Mouse (Mus musculus) lung, embryonic 14.5 days (tissue): ENCODE results near the gene Fam178b. TPM values are rescaled to one million over a fixed set of nuclear protein-coding genes. Genes with fewer than 3 reads are reported as not detected.

ENCODE experiments used
- ATAC-seq: fragments of 200-750 bp; cut with Nextera tagmentation; 2 replicates; pipeline ENCODE4 v1.8.0; 2017; ENCODE audit warnings: mild to moderate bottlenecking, moderate TSS enrichment, moderate library complexity; ENCODE audit not compliant: insufficient read depth
- DNase-seq: peaks from one replicate; pipeline ENCODE4 v3.0.0-alpha.2; 2015
- H3K27ac ChIP-seq: fragments of 300-500 bp; sonication (generic); 2 replicates; pipeline ENCODE4 v1.5.1; 2014; ENCODE audit warnings: low read depth, mild to moderate bottlenecking, moderate library complexity
- H3K27me3 ChIP-seq: fragments of 300-500 bp; sonication (generic); 2 replicates; pipeline ENCODE4 v1.6.1; 2014; ENCODE audit warnings: low read length, control low read depth; ENCODE audit not compliant: insufficient read depth
- H3K36me3 ChIP-seq: fragments of 300-500 bp; sonication (generic); 2 replicates; pipeline ENCODE4 v1.6.1; 2014; ENCODE audit warnings: control low read depth; ENCODE audit not compliant: insufficient read depth
- H3K4me1 ChIP-seq: fragments of 300-500 bp; sonication (generic); 2 replicates; pipeline ENCODE4 v1.6.1; 2014; ENCODE audit warnings: antibody characterized with exemption, control low read depth; ENCODE audit not compliant: insufficient read depth
- H3K4me2 ChIP-seq: fragments of 300-500 bp; sonication (generic); 2 replicates; pipeline ENCODE4 v1.6.1; 2014; ENCODE audit warnings: mild to moderate bottlenecking
- H3K4me3 ChIP-seq: fragments of 300-500 bp; sonication (generic); 2 replicates; pipeline ENCODE4 v1.5.1; 2014; ENCODE audit warnings: low read depth, low read length
- H3K9ac ChIP-seq: fragments of 300-500 bp; sonication (generic); 2 replicates; pipeline ENCODE4 v1.6.1; 2014
- H3K9me3 ChIP-seq: fragments of 300-500 bp; sonication (generic); 2 replicates; pipeline ENCODE4 v1.6.1; 2016; ENCODE audit warnings: low read depth, low read length, control low read depth
- CTCF ChIP-seq: IDR thresholded peaks from 2 replicates; pipeline ENCODE4 v1.5.1; 2016; ENCODE audit warnings: antibody characterized with exemption, low read depth
- WGBS: fragments of 180-500 bp; shearing (Covaris S2); extraction: QIAGEN DNeasy Blood & Tissue Kit; methylation state at CpG from one replicate; pipeline ENCODE4 v1.1.7; 2014; 5-methylcytosine and 5-hydroxymethylcytosine counted together
- polyA plus RNA-seq: library from polyadenylated mRNA; unstranded; fragments of >200 nt; fragmentation: Nextera tagmentation; extraction: Ambion mirVana; gene quantifications from 2 replicates; pipeline ENCODE4 v1.2.1, GENCODE M21; 2014

Fam178b gene
- polyA plus RNA-seq, 1 experiment from 2014 or later, result 1.9 TPM

DNA sequence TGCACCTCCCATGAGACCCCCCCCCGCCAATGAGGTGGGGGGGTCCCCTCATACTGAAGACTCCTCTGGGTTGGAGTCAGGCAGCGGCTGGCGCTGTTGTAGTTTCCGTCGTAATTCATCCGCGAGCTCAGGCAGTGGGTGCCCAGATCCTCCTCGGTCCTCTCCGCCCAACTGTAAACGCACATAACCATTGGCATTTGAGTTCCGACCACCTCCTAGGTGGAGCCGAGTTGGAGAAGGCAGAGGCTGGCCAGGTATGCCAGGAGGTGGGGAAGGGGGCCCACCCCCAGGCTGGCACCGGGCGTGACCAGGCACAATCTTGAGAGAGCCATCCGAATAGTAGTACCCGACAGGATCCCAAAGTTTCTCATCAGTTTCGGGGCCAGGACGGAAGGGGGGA is 133.5 kb downstream of the Fam178b start:
- no peak overlapping the region for H3K27ac ChIP-seq
- no peak overlapping the region for H3K4me3 ChIP-seq
- 77% methylated on average over 18 of the region's 18 CpGs for WGBS
- no peak for TF ChIP-seq CTCF
- peaks cover 66% of the 10 kb centered on the region for H3K36me3 ChIP-seq
- peaks cover 12% of the 10 kb centered on the region for H3K4me1 ChIP-seq
- no peak for DNase-seq
- H3K9me3 ChIP-seq, result no peaks in the 10 kb centered on the region
- ATAC-seq, result no peak
- H3K4me2 ChIP-seq, result no peak overlapping the region
- peak overlapping the region; percentile 3; the same call in 1 of the 2 replicates for H3K9ac ChIP-seq
- H3K27me3 ChIP-seq, result no peaks in the 10 kb centered on the region

DNA sequence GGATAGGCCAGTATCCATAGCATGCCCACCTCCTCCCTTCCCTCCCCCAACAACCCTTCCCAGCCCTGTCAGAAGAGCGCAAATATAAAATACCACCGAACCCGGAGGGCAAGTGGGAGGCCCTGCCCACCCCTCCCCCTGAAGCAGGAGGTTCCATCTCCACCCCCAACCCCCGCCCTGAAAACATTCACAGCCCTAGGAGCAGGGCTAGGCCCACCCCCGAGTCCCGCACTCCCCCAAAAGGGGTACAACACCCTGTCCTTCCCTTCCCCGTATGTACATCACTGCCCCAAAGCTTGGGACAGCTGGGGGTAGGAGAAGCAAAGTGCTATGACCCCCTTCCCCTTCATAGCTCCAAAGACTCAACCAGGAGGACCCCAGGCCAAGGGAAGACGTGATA is 134.2 kb downstream of the Fam178b start:
- Histone ChIP-seq H3K9ac (no peak overlapping the region), H3K9me3 (no peaks in the 10 kb centered on the region), H3K36me3 (peaks cover 59% of the 10 kb centered on the region), H3K4me2 (0 out of 2 replicates have a peak overlapping the region, but pooled peaks have one; percentile 10), H3K4me3 (no peak overlapping the region), H3K4me1 (0 out of 2 replicates have a peak, but pooled peaks cover 8% of the 10 kb centered on the region), H3K27ac (no peak overlapping the region), H3K27me3 (no peaks in the 10 kb centered on the region)
- no peak for DNase-seq
- no peak for ATAC-seq
- 31% methylated on average over 8 of the region's 8 CpGs for WGBS
- no peak for TF ChIP-seq CTCF

DNA sequence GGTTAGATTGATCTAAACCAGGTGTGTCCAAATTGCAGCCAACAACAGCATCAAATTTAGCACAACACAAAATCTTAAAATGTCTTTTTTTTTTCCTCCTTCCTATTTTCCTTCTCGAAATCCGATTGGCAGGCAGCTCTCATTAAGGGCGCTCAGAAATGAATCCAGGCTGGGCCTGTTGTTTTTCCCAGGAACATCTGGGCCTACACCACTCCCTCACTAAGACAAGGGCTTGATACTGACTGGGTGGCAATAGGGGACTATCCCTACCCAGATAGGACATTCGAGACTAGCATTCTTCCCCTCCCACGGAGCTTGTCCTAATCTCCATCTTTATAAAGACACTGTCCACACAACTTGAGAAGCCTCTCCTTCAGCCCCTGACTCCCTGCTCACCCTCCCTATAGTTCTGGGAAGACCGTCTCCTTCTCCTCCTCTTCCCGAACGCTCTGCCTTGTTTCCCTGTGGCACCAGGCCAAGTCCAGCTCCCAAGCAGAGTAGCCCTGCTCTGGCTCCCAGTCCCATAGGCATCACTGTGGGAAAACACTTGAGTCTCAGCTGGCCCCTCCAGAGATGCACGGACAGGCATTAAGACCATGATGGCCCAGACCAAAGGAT is 134.9 kb downstream of the Fam178b start:
- H3K36me3 ChIP-seq, result peaks cover 52% of the 10 kb centered on the region
- peak overlapping the region; percentile 26; the same call in 1 of the 2 replicates for H3K9ac ChIP-seq
- no peak for TF ChIP-seq CTCF
- 0 out of 2 replicates have a peak, but pooled peaks cover 8% of the 10 kb centered on the region for H3K4me1 ChIP-seq
- 23% methylated on average over 9 of the region's 9 CpGs for WGBS
- H3K4me2 ChIP-seq, result 0 out of 2 replicates have a peak overlapping the region, but pooled peaks have one; percentile 10
- H3K27me3 ChIP-seq, result no peaks in the 10 kb centered on the region
- no peak overlapping the region for H3K4me3 ChIP-seq
- H3K27ac ChIP-seq, result peak overlapping the region; percentile 72
- no peaks in the 10 kb centered on the region for H3K9me3 ChIP-seq
- DNase-seq (peak; percentile 75), ATAC-seq (no peak)

GRCm38 (mm10) chr1:36546888-36547471 is 136.0 kb downstream of the Fam178b start, which contains the start of gene Ankrd39:
Gene Ankrd39, minus strand, starts transcription at chr1:36547445.
- peaks cover 50% of the 10 kb centered on the region for H3K36me3 ChIP-seq
- WGBS, result under 1% methylated on average over 43 of the region's 43 CpGs
- no peaks in the 10 kb centered on the region for H3K27me3 ChIP-seq
- peak; percentile 99 for TF ChIP-seq CTCF
- H3K4me1 ChIP-seq, result 0 out of 2 replicates have a peak, but pooled peaks cover 8% of the 10 kb centered on the region
- H3K9ac ChIP-seq, result peak within 1 kb of the TSS; percentile 71
- H3K4me3 ChIP-seq, result peak within 1 kb of the TSS; percentile 68
- peak; percentile 99 for DNase-seq
- ATAC-seq, result peak; percentile 96
- H3K9me3 ChIP-seq, result no peaks in the 10 kb centered on the region
- peak within 1 kb of the TSS; percentile 72 for H3K27ac ChIP-seq
- peak within 1 kb of the TSS; percentile 77 for H3K4me2 ChIP-seq

DNA sequence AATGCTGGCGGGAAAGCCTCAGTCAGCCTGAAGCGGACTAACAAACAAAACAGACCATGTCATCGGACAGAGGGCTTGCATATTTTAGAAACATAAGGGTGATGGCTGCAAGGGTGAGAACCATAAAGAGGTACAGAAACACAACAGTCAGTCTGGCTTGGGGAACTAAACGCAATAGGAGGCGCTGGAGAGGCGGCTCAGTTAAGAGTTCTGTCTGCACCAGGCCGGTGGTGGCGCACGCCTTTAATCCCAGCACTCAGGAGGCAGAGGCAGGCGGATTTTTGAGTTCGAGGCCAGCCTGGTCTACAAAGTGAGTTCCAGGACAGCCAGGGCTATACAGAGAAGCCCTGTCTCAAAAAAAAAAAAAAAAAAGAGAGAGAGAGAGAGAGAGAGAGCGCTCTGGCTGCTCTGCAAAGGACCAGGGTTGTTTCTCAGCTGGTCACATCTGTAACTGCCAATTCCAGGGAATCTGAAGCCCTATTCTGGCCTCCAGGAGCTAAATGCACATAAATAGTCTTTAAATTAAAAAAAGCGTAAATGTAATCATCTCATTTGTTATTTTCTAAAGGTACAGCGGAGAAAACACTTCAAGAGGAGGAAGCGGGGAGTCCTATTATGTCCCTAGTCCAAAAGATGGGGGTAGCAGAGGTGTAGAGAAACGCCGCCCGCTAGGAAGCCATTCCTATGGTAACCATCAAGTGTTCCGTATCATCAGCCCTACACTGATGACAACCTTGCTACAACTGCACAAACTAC is 137.0 kb downstream of the Fam178b start:
- Histone ChIP-seq H3K27ac (no peak overlapping the region), H3K9ac (peak overlapping the region; percentile 71), H3K27me3 (no peaks in the 10 kb centered on the region), H3K36me3 (peaks cover 49% of the 10 kb centered on the region), H3K4me3 (peak overlapping the region; percentile 68), H3K4me1 (0 out of 2 replicates have a peak, but pooled peaks cover 8% of the 10 kb centered on the region), H3K4me2 (peak overlapping the region; percentile 77), H3K9me3 (no peaks in the 10 kb centered on the region)
- TF ChIP-seq CTCF, result no peak
- 65% methylated on average over 19 of the region's 19 CpGs for WGBS
- ATAC-seq, result no peak
- no peak for DNase-seq

DNA sequence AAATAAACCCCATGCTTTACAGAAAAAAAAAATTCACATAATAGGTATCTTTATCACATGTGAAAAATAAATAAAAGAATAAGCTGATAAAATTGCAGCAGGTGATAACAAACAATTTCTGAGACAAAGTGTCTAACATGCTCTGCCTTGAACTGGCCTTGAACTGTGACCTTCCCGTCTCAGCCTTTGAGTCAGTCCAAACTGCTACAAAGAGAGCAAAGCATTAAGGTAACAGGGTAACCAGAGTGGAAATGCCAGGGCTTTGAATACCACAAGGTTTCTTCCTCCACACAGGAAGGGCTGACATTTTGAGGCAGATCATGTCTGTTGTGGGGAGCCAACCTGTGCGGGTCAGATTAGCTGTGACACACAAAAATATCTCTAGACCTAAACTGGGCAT is 137.6 kb downstream of the Fam178b start:
- Histone ChIP-seq H3K4me1 (0 out of 2 replicates have a peak, but pooled peaks cover 8% of the 10 kb centered on the region), H3K36me3 (peaks cover 47% of the 10 kb centered on the region), H3K9ac (no peak overlapping the region), H3K27ac (no peak overlapping the region), H3K9me3 (no peaks in the 10 kb centered on the region), H3K4me3 (no peak overlapping the region), H3K4me2 (peak overlapping the region; percentile 77; the same call in 1 of the 2 replicates), H3K27me3 (no peaks in the 10 kb centered on the region)
- DNase-seq (no peak), ATAC-seq (no peak)
- TF ChIP-seq CTCF, result no peak
- WGBS, result 76% methylated on average over 2 of the region's 2 CpGs
